Mouse (Mus musculus) left cerebral cortex, postnatal 25 days (tissue): ENCODE measurements around the gene Grip2. TPM values are rescaled to one million over a fixed set of nuclear protein-coding genes. Genes with fewer than 3 reads are reported as not detected.

Source experiments
- DNase-seq, 2 experiments: peaks; one replicate each; pipeline ENCODE4 v3.0.0; 2022; ENCODE audit warnings: low spot score in 2 of 2, mixed read lengths in 1 of 2
- intact Hi-C: fragments of 180-260 bp; cut with DNase I; formaldehyde crosslinking; loops from one replicate; pipeline ENCODE4 v1.15.1; 2025
- total RNA-seq, 2 experiments: library from RNA; stranded (reverse); gene quantifications; 2 replicates each; pipeline ENCODE4 v1.2.3; 2021

The Grip2 gene
- total RNA-seq, 2 experiments from 2014 or later, result 15.9 to 17.3 TPM

DNA sequence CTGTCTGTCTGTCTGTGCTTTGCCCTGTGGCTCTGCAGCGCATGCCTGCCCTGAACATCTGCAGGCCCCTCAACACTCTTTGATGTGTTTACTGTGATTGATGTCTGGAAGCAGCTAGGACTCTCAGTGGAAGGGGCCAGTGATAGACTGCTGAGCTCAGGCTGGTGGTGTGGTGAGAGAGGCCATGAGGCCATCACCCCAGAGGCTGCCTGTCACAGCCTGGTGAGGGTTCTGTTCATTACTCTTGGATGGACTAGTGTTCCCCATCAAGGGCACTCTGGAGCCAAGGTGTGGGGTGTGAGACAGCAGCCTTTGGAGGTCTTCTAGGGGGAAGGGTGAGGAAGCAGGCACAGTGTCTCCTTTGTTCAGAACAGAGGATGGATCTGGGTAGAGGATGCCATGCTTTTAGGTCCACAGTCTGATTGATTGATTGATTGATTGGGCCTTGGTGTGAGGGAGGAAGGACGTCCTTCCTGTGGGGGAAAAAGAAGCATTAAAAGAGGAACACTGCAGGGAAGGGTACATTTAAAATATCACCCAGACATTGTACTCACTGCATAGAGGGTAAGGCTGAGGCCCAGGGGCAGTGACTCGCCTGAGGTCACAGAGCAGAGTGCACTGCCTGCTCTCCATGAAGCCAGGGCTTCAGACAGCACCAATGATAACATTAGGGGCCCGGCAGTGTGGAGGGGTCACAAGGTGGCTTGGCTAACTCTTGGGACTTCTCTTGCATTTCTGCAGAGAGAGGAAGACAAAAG, 114.8 kb downstream of the Grip2 start:
- DNase-seq, result no peak
- intact Hi-C loops, result no loop called here

Other genes starting within 250 kb of the Grip2 start
- gene Slc6a6, start 143.2 kb downstream of the Grip2 start, total RNA-seq, result 100 to 1,000 TPM; 128 to 149 TPM
- 10 to 100 TPM; 22.8 to 24.1 TPM for gene Ccdc174, start 50.8 kb upstream of the Grip2 start, total RNA-seq
- gene 4930590J08Rik, start 75.6 kb upstream of the Grip2 start, total RNA-seq, result 1 to 10 TPM; 2.1 to 4.0 TPM
- 1 to 10 TPM; 5.2 TPM for gene Fgd5, start 151.6 kb upstream of the Grip2 start, total RNA-seq